Comparison of ENCODE assay signal across 18 mouse cellular contexts in the genomic region with DNA sequence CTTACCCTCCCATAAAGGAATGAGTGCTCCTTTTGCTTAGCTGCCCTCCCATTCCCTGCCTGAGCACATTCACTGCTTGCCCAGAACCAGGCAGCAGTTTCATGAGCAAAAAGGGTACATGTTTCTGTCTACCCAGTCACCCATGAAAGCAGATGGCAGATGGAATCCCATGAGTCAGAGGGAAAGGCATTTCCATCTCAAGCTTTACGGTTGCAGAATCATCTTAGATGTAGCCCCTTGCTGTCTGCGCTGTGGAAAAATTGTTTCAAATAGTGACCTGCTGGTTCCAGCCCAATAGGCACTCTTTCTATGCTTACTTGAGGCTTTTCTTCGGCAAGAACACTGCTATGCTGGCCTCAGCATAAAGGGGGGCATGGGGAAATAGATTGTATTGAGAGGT.
DNase-seq lines count a peak whose midpoint lies in the region; ATAC-seq lines count a peak whose summit lies in the region.
"Had no signal": no experiment of that assay in that cellular context is flagged by ENCODE, and none has a peak within 500 bp of the region (broad histone marks: within the 10 kb centered on the region; RNA-seq: fewer than 3 reads in every experiment).

No protein-coding gene starts in this region.

- H3K4me1 ChIP-seq in kidney, embryonic 15.5 days, result no peaks in the 10 kb centered on the region
- H3K4me1 ChIP-seq in neural tube, embryonic 14.5 days (ENCODE audit: control insufficient read depth, insufficient read depth, low read length), result no peaks in the 10 kb centered on the region
- H3K4me1 ChIP-seq in neural tube, embryonic 15.5 days, result no peaks in the 10 kb centered on the region
- H3K4me1 ChIP-seq: intestine, embryonic 15.5 days had no signal

- no peaks in the 10 kb centered on the region for H3K27me3 ChIP-seq in kidney, embryonic 15.5 days
- H3K27me3 ChIP-seq in neural tube, embryonic 14.5 days (ENCODE audit: control insufficient read depth, insufficient read depth, low read length), result no peaks in the 10 kb centered on the region
- no peaks in the 10 kb centered on the region for H3K27me3 ChIP-seq in neural tube, embryonic 15.5 days (replicated peaks)
- H3K27me3 ChIP-seq: heart, embryonic 13.5 days; intestine, embryonic 15.5 days had no signal

- H3K36me3 ChIP-seq in kidney, embryonic 15.5 days, result no peaks in the 10 kb centered on the region
- H3K36me3 ChIP-seq in neural tube, embryonic 14.5 days (ENCODE audit: control insufficient read depth, insufficient read depth, low read length), result no peaks in the 10 kb centered on the region
- no peaks in the 10 kb centered on the region for H3K36me3 ChIP-seq in neural tube, embryonic 15.5 days
- H3K36me3 ChIP-seq: heart, embryonic 13.5 days; intestine, embryonic 15.5 days had no signal

- H3K9ac ChIP-seq in kidney, embryonic 15.5 days, result no peak overlapping the region
- H3K9ac ChIP-seq in neural tube, embryonic 14.5 days (replicated peaks; ENCODE audit: low read depth, low read length), result no peak overlapping the region
- no peak overlapping the region for H3K9ac ChIP-seq in neural tube, embryonic 15.5 days (replicated peaks)
- H3K9ac ChIP-seq: heart, embryonic 13.5 days; intestine, embryonic 15.5 days had no signal

- no peak overlapping the region for H3K27ac ChIP-seq in kidney, embryonic 15.5 days
- H3K27ac ChIP-seq in neural tube, embryonic 14.5 days (ENCODE audit: low read depth, low read length), result no peak overlapping the region
- H3K27ac ChIP-seq in neural tube, embryonic 15.5 days (replicated peaks), result no peak overlapping the region
- H3K27ac ChIP-seq: heart, embryonic 13.5 days; intestine, embryonic 15.5 days had no signal

- no peak overlapping the region for H3K4me3 ChIP-seq in kidney, embryonic 15.5 days (replicated peaks)
- H3K4me3 ChIP-seq in neural tube, embryonic 14.5 days (ENCODE audit: low read depth, low read length), result no peak overlapping the region
- H3K4me3 ChIP-seq in neural tube, embryonic 15.5 days (replicated peaks), result no peak overlapping the region
- H3K4me3 ChIP-seq: heart, embryonic 13.5 days; intestine, embryonic 15.5 days; myocyte had no signal

- 70% methylated on average over 3 of the region's 3 CpGs for WGBS in kidney, embryonic 15.5 days
- WGBS in neural tube, embryonic 14.5 days, result 76% methylated on average over 3 of the region's 3 CpGs
- 69% methylated on average over 3 of the region's 3 CpGs for WGBS in neural tube, embryonic 15.5 days

- ATAC-seq in kidney, embryonic 15.5 days (replicated peaks; ENCODE audit: low FRiP score), result 0 out of 2 replicates have a peak, but pooled peaks have one; percentile 69
- ATAC-seq in neural tube, embryonic 14.5 days (ENCODE audit: low read depth), result peak; percentile 41; the same call in 1 of the 2 replicates
- no peak for ATAC-seq in neural tube, embryonic 15.5 days (ENCODE audit: low FRiP score)
- ATAC-seq: CD4-positive, CD25-positive, alpha-beta regulatory T cell, adult 4 months; intestine, embryonic 15.5 days had no signal

- peak; percentile 27 to 43 for DNase-seq in cerebellum, postnatal 14 days
- no peak for DNase-seq in cerebellum, adult 9-10 months
- no peak for DNase-seq in kidney, adult 9 months
- DNase-seq in right cerebral cortex, postnatal 4 days, result no peak
- DNase-seq: adrenal gland, postnatal 14 days; gastrocnemius, postnatal 10 days; heart, adult 11 months; liver; lung, postnatal 14 days; right cerebral cortex, adult 18-20 months; thymus, postnatal 14 days had no signal

- H3K4me2 ChIP-seq in kidney, embryonic 15.5 days, result no peak overlapping the region
- H3K4me2 ChIP-seq in neural tube, embryonic 14.5 days (ENCODE audit: low read depth, low read length), result no peak overlapping the region
- H3K4me2 ChIP-seq in neural tube, embryonic 15.5 days, result no peak overlapping the region
- H3K4me2 ChIP-seq: heart, embryonic 13.5 days; intestine, embryonic 15.5 days had no signal

- no peaks in the 10 kb centered on the region for H3K9me3 ChIP-seq in kidney, embryonic 15.5 days (replicated peaks)
- no peaks in the 10 kb centered on the region for H3K9me3 ChIP-seq in neural tube, embryonic 14.5 days (ENCODE audit: control insufficient read depth, low read length)
- H3K9me3 ChIP-seq in neural tube, embryonic 15.5 days (replicated peaks), result no peaks in the 10 kb centered on the region
- H3K9me3 ChIP-seq: heart, embryonic 13.5 days; intestine, embryonic 15.5 days had no signal

Comparison
In these comparisons a context has a peak if more than half of its experiments do, and no peak if none do; other contexts are left out.
1. DNase-seq: peak in cerebellum, postnatal 14 days (2 of 2); none in cerebellum, adult 9-10 months (single experiment), kidney, adult 9 months (single experiment) and right cerebral cortex, postnatal 4 days (single experiment).